Mouse (Mus musculus): ENCODE results near the gene Zdhhc5. TPM values are rescaled to one million over a fixed set of nuclear protein-coding genes. Genes with fewer than 3 reads are reported as not detected.
A peak's percentile ranks its signal among the peaks of the same experiment; 100 is the strongest.

Gene Zdhhc5
- polyA plus RNA-seq, 1 experiment from 2014 or later = 16.5 TPM

DNA sequence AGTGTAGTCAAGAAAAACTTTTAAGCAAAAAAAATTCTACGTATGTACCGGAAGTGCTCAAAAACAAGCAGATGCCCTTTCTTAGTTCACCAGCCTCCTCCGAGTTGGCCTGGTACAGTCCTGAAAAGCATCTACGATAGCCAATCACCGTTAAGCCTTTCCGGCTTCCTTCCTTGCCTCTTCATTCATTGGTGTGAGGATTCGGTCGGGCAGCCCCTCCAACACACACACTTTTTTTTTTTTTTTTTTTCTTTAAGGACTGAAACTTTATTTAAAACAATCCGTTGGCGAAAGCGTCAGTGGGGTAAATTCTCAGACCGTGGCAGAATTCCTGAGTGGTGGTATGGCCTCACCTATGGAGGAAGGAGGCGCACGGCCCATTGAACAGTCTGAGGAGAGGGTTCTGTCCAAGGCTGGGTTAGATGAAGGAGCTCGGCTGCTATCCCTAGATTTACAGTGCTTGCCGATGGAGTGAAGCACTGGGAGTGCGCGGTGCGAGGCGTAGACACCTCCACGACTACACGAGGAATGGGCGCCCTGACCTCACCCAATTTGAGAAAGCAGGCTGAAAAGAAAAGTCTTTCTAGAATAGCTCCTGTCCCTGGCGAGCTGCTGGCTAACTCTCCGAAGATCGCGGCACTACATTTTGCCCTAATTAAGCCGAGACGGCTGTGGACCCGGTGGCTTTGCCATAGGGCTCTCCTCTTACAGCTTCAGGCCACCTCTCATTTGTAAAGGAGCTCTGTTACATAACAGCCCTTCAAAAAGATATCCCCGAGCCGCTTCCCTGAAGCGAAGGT, 782 bp upstream of the Zdhhc5 start:
- ATAC-seq = peak; percentile 95
- peak overlapping the region; percentile 96 for H3K27ac ChIP-seq
- no peaks in the 10 kb centered on the region for H3K27me3 ChIP-seq
- H3K4me1 ChIP-seq = peaks cover 26% of the 10 kb centered on the region
- H3K4me3 ChIP-seq = peak overlapping the region; percentile 96
- H3K4me2 ChIP-seq = peak overlapping the region; percentile 82
- peak overlapping the region; percentile 97 for H3K9ac ChIP-seq
- no peaks in the 10 kb centered on the region for H3K9me3 ChIP-seq (replicated peaks)
- under 1% methylated on average over 33 of the region's 33 CpGs for whole genome bisulfite sequencing
- peaks cover 3% of the 10 kb centered on the region for H3K36me3 ChIP-seq (ENCODE audit: poor library complexity, severe bottlenecking)

DNA sequence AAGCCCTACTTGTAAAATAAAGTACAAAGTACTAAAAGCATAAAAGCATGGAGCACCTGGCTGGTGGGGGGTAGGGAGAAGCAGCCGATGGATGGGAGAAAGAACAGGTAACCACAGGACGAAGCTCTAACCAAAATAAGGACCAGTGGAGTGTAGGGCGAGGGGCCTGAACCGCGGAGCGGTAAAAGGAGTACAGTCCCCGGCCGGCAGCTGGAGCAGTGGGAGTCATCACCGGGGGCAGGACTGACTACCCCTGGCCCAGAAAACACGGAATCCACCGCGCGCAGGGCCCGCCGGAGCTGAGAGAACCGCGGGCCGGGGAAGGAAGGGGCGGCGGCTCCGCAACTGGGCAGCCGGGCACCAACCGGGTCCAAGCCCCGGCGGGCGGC, 564 bp downstream of the Zdhhc5 start:
- WGBS = 0% methylated on average over 12 of the region's 26 CpGs
- Histone ChIP-seq H3K9me3 (replicated peaks) (no peaks in the 10 kb centered on the region), H3K4me1 (peaks cover 32% of the 10 kb centered on the region), H3K4me3 (peak overlapping the region; percentile 96), H3K36me3 (ENCODE audit: poor library complexity, severe bottlenecking) (peaks cover 15% of the 10 kb centered on the region), H3K4me2 (peak overlapping the region; percentile 80), H3K27ac (peak overlapping the region; percentile 96), H3K27me3 (no peaks in the 10 kb centered on the region), H3K9ac (peak overlapping the region; percentile 97)
- ATAC-seq = no peak; the same call in 1 of the 2 replicates

- Histone ChIP-seq H3K4me3 (no peak overlapping the region), H3K36me3 (ENCODE audit: poor library complexity, severe bottlenecking) (peaks cover 37% of the 10 kb centered on the region), H3K27ac (no peak overlapping the region), H3K9me3 (replicated peaks) (no peaks in the 10 kb centered on the region), H3K4me2 (no peak overlapping the region), H3K27me3 (no peaks in the 10 kb centered on the region), H3K4me1 (peaks cover 57% of the 10 kb centered on the region), H3K9ac (no peak overlapping the region)
- WGBS = 85% methylated on average over 2 of the region's 2 CpGs
- no peak for ATAC-seq
Measured at GRCm38 (mm10) chr2:84711898-84712297, 3.1 kb downstream of the Zdhhc5 start.

- Histone ChIP-seq H3K9me3 (replicated peaks) (no peaks in the 10 kb centered on the region), H3K27me3 (no peaks in the 10 kb centered on the region), H3K36me3 (ENCODE audit: poor library complexity, severe bottlenecking) (peaks cover 56% of the 10 kb centered on the region), H3K4me3 (no peak overlapping the region), H3K27ac (no peak overlapping the region), H3K4me2 (0 out of 2 replicates have a peak overlapping the region, but pooled peaks have one; percentile 5), H3K4me1 (peaks cover 38% of the 10 kb centered on the region), H3K9ac (no peak overlapping the region)
- WGBS = 23% methylated on average over 1 of the region's 1 CpGs
- no peak for ATAC-seq
Measured at GRCm38 (mm10) chr2:84707523-84707922, 7.5 kb downstream of the Zdhhc5 start.

DNA sequence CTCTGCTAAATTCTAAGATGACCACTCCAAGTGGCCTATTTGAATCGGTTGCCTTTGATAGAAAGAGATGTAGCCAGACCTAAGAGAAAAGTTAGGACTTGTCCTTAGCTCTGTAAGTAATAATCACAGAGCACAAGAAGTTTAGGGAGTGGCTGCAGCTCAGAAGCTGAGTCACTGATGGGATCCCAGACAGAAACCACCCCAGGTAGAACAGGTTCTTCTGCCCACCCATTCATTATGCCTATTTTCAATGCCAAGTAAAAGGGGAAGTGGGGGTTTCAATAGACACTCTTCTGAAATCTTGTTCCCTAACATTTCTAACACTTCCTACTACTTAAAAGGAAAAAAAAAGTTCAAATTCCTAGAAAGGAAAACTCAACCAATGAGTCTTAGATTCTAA, 9.7 kb downstream of the Zdhhc5 start:
- ATAC-seq = no peak
- WGBS = 97% methylated on average over 1 of the region's 1 CpGs
- H3K9ac ChIP-seq = no peak overlapping the region
- no peaks in the 10 kb centered on the region for H3K27me3 ChIP-seq
- H3K4me3 ChIP-seq = no peak overlapping the region
- no peak overlapping the region for H3K27ac ChIP-seq
- no peaks in the 10 kb centered on the region for H3K9me3 ChIP-seq (replicated peaks)
- no peak overlapping the region for H3K4me2 ChIP-seq
- peaks cover 32% of the 10 kb centered on the region for H3K4me1 ChIP-seq
- H3K36me3 ChIP-seq (ENCODE audit: poor library complexity, severe bottlenecking) = peaks cover 59% of the 10 kb centered on the region

- Histone ChIP-seq H3K36me3 (ENCODE audit: poor library complexity, severe bottlenecking) (peaks cover 53% of the 10 kb centered on the region), H3K9me3 (replicated peaks) (no peaks in the 10 kb centered on the region), H3K4me2 (no peak overlapping the region), H3K27me3 (no peaks in the 10 kb centered on the region), H3K4me1 (peaks cover 25% of the 10 kb centered on the region), H3K9ac (0 out of 2 replicates have a peak overlapping the region, but pooled peaks have one; percentile 12), H3K4me3 (no peak overlapping the region), H3K27ac (no peak overlapping the region)
- ATAC-seq = no peak
- 68% methylated on average over 5 of the region's 5 CpGs for WGBS
Measured at GRCm38 (mm10) chr2:84704329-84704728, 10.7 kb downstream of the Zdhhc5 start.

GRCm38 (mm10) chr2:84703497-84703896, 11.5 kb downstream of the Zdhhc5 start:
- Histone ChIP-seq H3K4me2 (no peak overlapping the region), H3K27me3 (no peaks in the 10 kb centered on the region), H3K4me3 (no peak overlapping the region), H3K4me1 (peaks cover 17% of the 10 kb centered on the region), H3K9me3 (replicated peaks) (no peaks in the 10 kb centered on the region), H3K27ac (no peak overlapping the region), H3K9ac (no peak overlapping the region), H3K36me3 (ENCODE audit: poor library complexity, severe bottlenecking) (peaks cover 49% of the 10 kb centered on the region)
- 89% methylated on average over 1 of the region's 1 CpGs for WGBS
- ATAC-seq = no peak

GRCm38 (mm10) chr2:84695007-84695695, 19.8 kb downstream of the Zdhhc5 start:
- H3K4me1 ChIP-seq = no peaks in the 10 kb centered on the region
- no peak overlapping the region for H3K27ac ChIP-seq
- no peak overlapping the region for H3K4me2 ChIP-seq
- ATAC-seq = no peak; the same call in 1 of the 2 replicates
- no peaks in the 10 kb centered on the region for H3K27me3 ChIP-seq
- H3K9ac ChIP-seq = no peak overlapping the region
- no peaks in the 10 kb centered on the region for H3K9me3 ChIP-seq (replicated peaks)
- WGBS = 94% methylated on average over 5 of the region's 5 CpGs
- H3K36me3 ChIP-seq (ENCODE audit: poor library complexity, severe bottlenecking) = peaks cover 66% of the 10 kb centered on the region
- H3K4me3 ChIP-seq = no peak overlapping the region

GRCm38 (mm10) chr2:84690050-84690449, 24.9 kb downstream of the Zdhhc5 start:
- Histone ChIP-seq H3K4me1 (no peaks in the 10 kb centered on the region), H3K27ac (no peak overlapping the region), H3K4me2 (no peak overlapping the region), H3K9me3 (replicated peaks) (no peaks in the 10 kb centered on the region), H3K27me3 (no peaks in the 10 kb centered on the region), H3K9ac (no peak overlapping the region), H3K36me3 (ENCODE audit: poor library complexity, severe bottlenecking) (peaks cover 91% of the 10 kb centered on the region), H3K4me3 (no peak overlapping the region)
- WGBS = 92% methylated on average over 12 of the region's 12 CpGs
- peak; percentile 23; the same call in 1 of the 2 replicates for ATAC-seq

- WGBS = 83% methylated on average over 2 of the region's 2 CpGs
- Histone ChIP-seq H3K9me3 (replicated peaks) (no peaks in the 10 kb centered on the region), H3K27ac (no peak overlapping the region), H3K27me3 (no peaks in the 10 kb centered on the region), H3K4me2 (no peak overlapping the region), H3K9ac (no peak overlapping the region), H3K4me1 (no peaks in the 10 kb centered on the region), H3K36me3 (ENCODE audit: poor library complexity, severe bottlenecking) (peaks cover 88% of the 10 kb centered on the region), H3K4me3 (no peak overlapping the region)
- no peak for ATAC-seq
Measured at GRCm38 (mm10) chr2:84688080-84688844, 26.7 kb downstream of the Zdhhc5 start.

- H3K36me3 ChIP-seq (ENCODE audit: poor library complexity, severe bottlenecking) = peaks cover 46% of the 10 kb centered on the region
- 83% methylated on average over 6 of the region's 6 CpGs for WGBS
- no peak overlapping the region for H3K9ac ChIP-seq
- no peak overlapping the region for H3K27ac ChIP-seq
- H3K27me3 ChIP-seq = no peaks in the 10 kb centered on the region
- no peaks in the 10 kb centered on the region for H3K9me3 ChIP-seq (replicated peaks)
- H3K4me1 ChIP-seq = peaks cover 10% of the 10 kb centered on the region
- H3K4me2 ChIP-seq = no peak overlapping the region
- no peak overlapping the region for H3K4me3 ChIP-seq
- ATAC-seq = no peak
Measured at GRCm38 (mm10) chr2:84682605-84683183, 32.3 kb downstream of the Zdhhc5 start.

Data from forebrain, embryonic 13.5 days (tissue).